Mouse (Mus musculus) G1E-ER4 (cell line): ENCODE results near the gene Phf8. TPM values are rescaled to one million over a fixed set of nuclear protein-coding genes. Genes with fewer than 3 reads are reported as not detected.

ENCODE experiments used
- GATA1 ChIP-seq: IDR thresholded peaks from one replicate; pipeline ENCODE4 v1.8.0; 2012; ENCODE audit warnings: low read length, inconsistent platforms
- polyA plus RNA-seq: library from polyadenylated mRNA; stranded (reverse); fragments of >175 nt; gene quantifications from 2 replicates; pipeline ENCODE4 v1.2.3, GENCODE M21; 2012

The Phf8 gene
- polyA plus RNA-seq = 5.0 and 5.3 TPM in 2 replicates

DNA sequence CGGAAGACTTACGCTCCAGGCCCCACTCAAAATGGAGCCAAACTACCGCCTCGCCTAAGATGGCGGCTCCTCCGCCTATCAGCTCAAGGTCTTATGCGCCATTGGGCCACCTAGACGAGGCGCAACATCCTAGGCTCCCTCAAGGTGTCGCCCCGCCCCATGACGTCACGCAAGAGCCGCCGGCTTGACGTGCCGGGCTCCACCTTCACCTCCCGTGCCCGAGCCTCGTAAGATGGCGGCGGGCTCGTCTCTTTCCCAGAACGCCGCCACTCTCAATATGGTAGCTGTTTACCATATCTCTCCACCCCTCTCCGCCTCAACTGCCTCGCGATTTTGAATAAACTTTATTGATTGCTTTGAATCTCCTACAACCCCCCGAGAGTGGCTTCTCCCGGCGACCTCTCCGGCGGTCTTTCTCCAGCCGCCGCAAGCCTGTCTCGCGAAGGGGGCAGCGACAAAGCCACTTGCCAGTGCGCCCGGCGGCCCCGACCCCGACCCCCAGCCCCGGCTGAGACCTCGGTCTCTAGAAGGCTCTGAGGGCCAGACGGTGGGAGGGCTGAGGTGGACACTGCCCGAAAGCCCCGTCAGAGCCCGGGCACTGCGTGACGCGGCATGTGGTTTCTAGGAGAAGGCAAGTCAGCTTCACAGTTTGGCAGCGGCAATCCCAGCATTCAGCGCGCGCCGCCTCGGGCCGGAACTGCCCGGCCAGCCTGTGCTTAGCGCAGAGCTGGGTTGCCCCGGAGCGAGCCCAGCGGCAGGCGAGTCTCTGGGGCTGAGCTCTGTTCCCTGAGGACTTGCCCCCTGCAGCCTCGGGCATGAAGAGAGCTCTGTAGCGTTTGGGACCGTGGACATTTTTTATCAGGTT lies at the start of gene Phf8:
Gene Phf8, plus strand, starts transcription at position 215 of the 865 bp plus-strand sequence.
- no peak for TF ChIP-seq GATA1

- no peak for TF ChIP-seq GATA1
Observed at GRCm38 (mm10) chrX:151488128-151488527, 32.3 kb upstream of the Phf8 start.

GRCm38 (mm10) chrX:151496596-151496995 lies 23.9 kb upstream of the Phf8 start:
- TF ChIP-seq GATA1 = peak; percentile 22

- TF ChIP-seq GATA1 = no peak
Observed at GRCm38 (mm10) chrX:151508536-151508935, 11.9 kb upstream of the Phf8 start.

- TF ChIP-seq GATA1 = no peak
Observed at GRCm38 (mm10) chrX:151509906-151510305, 10.6 kb upstream of the Phf8 start.

- TF ChIP-seq GATA1 = no peak
Observed at GRCm38 (mm10) chrX:151513066-151513465, 7.4 kb upstream of the Phf8 start.

DNA sequence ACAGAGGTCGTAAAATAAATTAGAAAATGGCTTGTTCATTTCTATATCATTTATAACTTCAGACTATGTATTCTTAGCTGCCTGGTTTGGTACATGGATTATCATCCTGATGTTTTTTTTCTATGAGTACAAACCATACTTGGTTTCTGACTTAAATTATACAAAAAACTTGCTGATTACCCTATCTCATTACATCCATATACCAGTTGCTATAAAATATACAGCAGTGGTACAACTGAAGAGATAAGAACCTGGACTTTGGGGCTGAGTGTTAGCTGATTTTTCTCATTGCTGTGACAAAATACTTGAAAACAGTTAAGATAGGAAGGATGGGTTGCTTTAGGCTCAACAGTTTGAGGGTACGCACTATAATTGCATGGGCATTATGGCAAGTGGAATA lies 6.8 kb upstream of the Phf8 start:
- no peak for TF ChIP-seq GATA1

DNA sequence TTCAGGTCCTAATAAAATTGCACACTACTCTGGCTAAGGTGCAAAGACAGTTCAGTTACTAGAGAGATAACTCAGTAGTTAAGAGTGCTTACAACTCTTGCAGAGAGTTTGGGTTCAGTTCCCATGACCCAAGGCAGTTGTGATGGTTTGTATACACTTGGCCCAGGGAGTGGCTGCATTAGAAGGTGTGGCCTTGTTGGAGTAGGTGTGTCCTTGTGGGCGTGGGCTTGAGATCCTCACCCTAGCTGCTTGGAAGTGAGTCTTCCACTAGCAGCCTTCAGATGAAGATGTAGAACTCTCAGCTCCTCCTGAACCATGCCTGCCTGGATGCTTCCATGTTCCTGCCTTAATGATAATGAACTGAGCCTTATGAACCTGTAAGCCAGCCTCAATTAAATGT lies 2.3 kb upstream of the Phf8 start:
- no peak for TF ChIP-seq GATA1

DNA sequence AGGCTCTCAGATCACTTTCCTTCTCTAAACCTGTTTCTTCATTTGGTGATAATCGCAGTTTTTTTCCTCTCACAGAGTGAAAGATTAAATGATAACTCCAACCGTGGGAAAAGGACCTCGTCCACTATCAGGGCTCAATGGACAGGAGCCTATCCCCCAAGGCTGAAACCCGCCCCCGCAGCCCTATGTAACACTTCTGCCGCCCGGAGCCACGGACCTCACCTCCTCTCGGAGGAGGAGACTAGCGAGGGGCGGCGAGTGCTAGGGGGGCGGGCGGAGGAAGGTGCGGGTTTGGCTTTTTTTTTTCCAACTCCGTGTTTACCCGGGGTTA lies 380 bp upstream of the Phf8 start:
- TF ChIP-seq GATA1 = no peak

DNA sequence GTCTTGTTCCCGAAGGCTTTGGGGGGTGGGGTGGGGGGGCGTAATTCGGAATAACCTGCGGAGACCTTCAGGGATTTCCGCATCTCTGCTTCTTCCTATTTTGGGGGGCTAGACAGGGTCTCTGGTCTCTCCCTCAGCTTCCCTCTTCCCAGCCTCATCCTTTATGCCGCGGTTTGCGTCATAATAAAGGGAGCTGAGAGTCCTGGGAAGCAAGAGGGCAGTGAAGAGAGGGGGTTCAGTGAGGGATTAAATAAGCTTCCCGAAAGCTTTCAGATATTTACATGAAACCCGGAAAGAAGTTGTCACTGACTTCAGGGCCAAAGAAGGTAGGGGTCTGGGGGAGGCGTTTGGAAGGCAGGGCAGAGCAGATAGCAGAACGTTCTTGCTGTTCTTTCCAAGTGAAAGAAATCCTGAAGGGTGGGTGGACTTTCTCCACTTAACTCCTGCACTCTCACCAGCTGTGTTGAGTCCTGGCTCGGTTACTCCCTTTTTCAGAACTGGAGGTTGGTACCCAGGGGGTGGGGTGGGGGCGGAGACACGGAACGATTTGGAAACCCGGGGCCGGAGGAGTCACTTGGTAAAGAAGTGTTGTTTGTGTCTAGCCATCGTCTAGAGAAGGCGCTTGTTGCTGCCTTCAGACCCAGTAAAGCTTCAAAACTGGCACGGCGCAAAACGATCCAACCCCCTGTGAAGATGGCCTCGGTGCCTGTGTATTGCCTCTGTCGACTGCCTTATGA lies 1.5 kb downstream of the Phf8 start:
- no peak for TF ChIP-seq GATA1

GRCm38 (mm10) chrX:151553356-151553755 lies 32.9 kb downstream of the Phf8 start:
- TF ChIP-seq GATA1 = no peak

DNA sequence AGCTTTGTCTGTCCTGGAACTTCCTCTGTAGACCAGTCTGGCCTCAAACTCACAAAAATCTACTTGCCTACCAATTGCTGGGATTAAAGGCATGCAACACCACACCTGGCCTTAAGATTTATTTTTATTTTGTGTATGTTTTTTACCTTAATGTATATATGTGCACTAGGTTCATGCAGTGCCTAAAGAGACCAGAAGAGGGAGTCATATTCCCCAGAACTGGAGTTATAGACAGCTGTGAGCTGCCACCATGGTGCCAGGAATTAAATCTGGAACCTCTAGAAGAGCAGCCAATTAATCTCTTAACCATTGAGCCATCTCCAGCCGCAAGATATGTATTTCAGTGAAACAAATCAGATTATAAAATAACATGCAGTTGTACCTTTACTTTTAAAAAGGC lies 54.7 kb downstream of the Phf8 start:
- TF ChIP-seq GATA1 = no peak

- TF ChIP-seq GATA1 = no peak
Observed at GRCm38 (mm10) chrX:151643386-151643785, 122.9 kb downstream of the Phf8 start.

GRCm38 (mm10) chrX:151653744-151654143 lies 133.3 kb downstream of the Phf8 start:
- TF ChIP-seq GATA1 = no peak

- TF ChIP-seq GATA1 = no peak
Observed at GRCm38 (mm10) chrX:151674492-151675171, 154.2 kb downstream of the Phf8 start.

Other genes starting within 250 kb of the Phf8 start
- gene Fam120c, start 176.5 kb upstream of the Phf8 start, polyA plus RNA-seq = 2.7 and 3.3 TPM in 2 replicates